Mouse (Mus musculus) brain, embryonic 18.5 days (tissue): ENCODE data around the gene Ctu2.

Experiments used
- DNase-seq: peaks from one replicate; pipeline ENCODE4 v3.0.0-alpha.2; 2012; ENCODE audit warnings: low read depth, low spot score

Ctu2 gene

GRCm38 (mm10) chr8:122475580-122476320 lies at the start of gene Ctu2, which contains the start of gene Rnf166:
TSS of gene Ctu2 (plus strand) at chr8:122476143.
TSS of gene Rnf166 (minus strand) at chr8:122476064.
- peak; percentile 75 for DNase-seq

- DNase-seq: no peak
Measured at GRCm38 (mm10) chr8:122426145-122426544, 49.8 kb upstream of the Ctu2 start.

- no peak for DNase-seq
Measured at GRCm38 (mm10) chr8:122427607-122428006, 48.3 kb upstream of the Ctu2 start.

GRCm38 (mm10) chr8:122428163-122428562 lies 47.8 kb upstream of the Ctu2 start:
- no peak for DNase-seq

- DNase-seq: no peak
Measured at GRCm38 (mm10) chr8:122430058-122430636, 45.8 kb upstream of the Ctu2 start.

- DNase-seq: no peak
Measured at GRCm38 (mm10) chr8:122430646-122431045, 45.3 kb upstream of the Ctu2 start.

- no peak for DNase-seq
Measured at GRCm38 (mm10) chr8:122431694-122432442, 44.1 kb upstream of the Ctu2 start.

- no peak for DNase-seq
Measured at GRCm38 (mm10) chr8:122432443-122433268, 43.3 kb upstream of the Ctu2 start, which contains the start of gene Cyba. TSS of gene Cyba (minus strand) at chr8:122432930.

GRCm38 (mm10) chr8:122433269-122433905 lies 42.6 kb upstream of the Ctu2 start:
- DNase-seq: no peak

GRCm38 (mm10) chr8:122435375-122435774 lies 40.6 kb upstream of the Ctu2 start:
- no peak for DNase-seq

GRCm38 (mm10) chr8:122436146-122436545 lies 39.8 kb upstream of the Ctu2 start:
- DNase-seq: no peak

GRCm38 (mm10) chr8:122436586-122437125 lies 39.3 kb upstream of the Ctu2 start:
- no peak for DNase-seq

GRCm38 (mm10) chr8:122437708-122438331 lies 38.1 kb upstream of the Ctu2 start:
- DNase-seq: no peak

- DNase-seq: no peak
Measured at GRCm38 (mm10) chr8:122439336-122439735, 36.6 kb upstream of the Ctu2 start.

- no peak for DNase-seq
Measured at GRCm38 (mm10) chr8:122441326-122441725, 34.6 kb upstream of the Ctu2 start.

- DNase-seq: no peak
Measured at GRCm38 (mm10) chr8:122442356-122442755, 33.6 kb upstream of the Ctu2 start.

GRCm38 (mm10) chr8:122442781-122443180 lies 33.2 kb upstream of the Ctu2 start:
- no peak for DNase-seq

GRCm38 (mm10) chr8:122443262-122444006 lies 32.5 kb upstream of the Ctu2 start, which contains the start of gene Mvd:
TSS of gene Mvd (minus strand) at chr8:122443422.
- peak; percentile 99 for DNase-seq

- peak; percentile 59 for DNase-seq
Measured at GRCm38 (mm10) chr8:122444058-122444748, 31.7 kb upstream of the Ctu2 start.
